Mouse (Mus musculus) adrenal gland, postnatal 25 days (tissue): ENCODE measurements around the gene Ap1m1. TPM values are rescaled to one million over a fixed set of nuclear protein-coding genes. Genes with fewer than 3 reads are reported as not detected.

ENCODE experiments used
- DNase-seq: peaks from one replicate; pipeline ENCODE4 v3.0.0; 2021; ENCODE audit warnings: mixed read lengths
- total RNA-seq: library from RNA; stranded (reverse); gene quantifications from 2 replicates; pipeline ENCODE4 v1.2.3, GENCODE M21; 2021

The Ap1m1 gene
- total RNA-seq, 1 experiment from 2014 or later: 68.8 TPM

DNA sequence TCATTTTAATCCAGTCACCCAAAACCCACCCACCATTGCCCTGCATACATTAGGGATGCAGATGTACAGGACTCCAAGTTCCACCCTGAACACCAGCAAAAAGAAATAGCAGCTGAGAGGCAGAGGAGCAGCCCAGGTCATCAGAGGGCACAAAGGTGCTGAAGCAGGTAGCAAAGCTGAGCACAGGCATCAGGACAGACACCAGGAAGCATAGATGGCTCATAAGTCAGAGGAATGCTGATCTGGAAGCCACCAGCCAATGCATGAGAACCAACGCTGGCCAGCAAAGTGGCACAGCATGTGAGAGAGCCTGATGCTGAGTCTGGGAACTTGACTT is 18.1 kb downstream of the Ap1m1 start:
- no peak for DNase-seq

DNA sequence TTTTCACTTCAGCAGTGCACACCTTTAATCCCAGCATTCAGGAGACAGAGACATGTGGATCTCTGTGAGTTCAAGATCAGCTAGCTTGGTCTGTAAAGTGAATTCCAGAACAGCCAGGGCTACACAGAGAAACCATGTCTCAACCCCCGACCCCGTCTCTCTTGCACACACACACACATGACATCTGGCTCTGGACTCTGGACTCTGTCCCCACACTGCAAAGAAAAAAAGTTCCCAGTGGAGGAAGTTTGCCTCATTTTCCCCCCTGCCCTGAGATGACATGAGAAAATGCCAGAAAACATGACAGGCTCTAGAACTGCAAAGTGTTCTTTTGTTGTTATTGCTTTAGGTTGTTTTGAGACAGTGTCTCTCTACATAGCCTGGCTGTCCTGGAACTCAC is 20.0 kb downstream of the Ap1m1 start:
- no peak for DNase-seq

DNA sequence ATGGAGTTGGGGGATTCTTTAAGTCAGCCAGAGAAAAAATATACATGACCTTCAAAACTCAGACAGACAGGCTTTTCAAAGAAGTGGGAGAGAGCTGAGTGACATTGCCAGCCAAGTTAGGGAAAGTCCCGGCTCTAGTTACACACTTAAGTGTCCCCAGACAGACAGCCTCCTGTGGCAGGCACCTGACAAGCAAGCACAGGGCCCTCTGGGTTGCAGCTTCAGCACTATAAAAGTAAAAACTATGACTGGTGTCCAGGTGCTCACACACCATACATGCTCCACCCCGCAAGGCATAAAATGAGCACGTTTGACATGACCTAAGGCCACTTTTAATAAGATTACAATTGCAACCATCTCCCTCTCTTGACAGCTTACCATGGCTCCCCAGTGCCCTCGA is 20.8 kb downstream of the Ap1m1 start:
- DNase-seq: no peak

DNA sequence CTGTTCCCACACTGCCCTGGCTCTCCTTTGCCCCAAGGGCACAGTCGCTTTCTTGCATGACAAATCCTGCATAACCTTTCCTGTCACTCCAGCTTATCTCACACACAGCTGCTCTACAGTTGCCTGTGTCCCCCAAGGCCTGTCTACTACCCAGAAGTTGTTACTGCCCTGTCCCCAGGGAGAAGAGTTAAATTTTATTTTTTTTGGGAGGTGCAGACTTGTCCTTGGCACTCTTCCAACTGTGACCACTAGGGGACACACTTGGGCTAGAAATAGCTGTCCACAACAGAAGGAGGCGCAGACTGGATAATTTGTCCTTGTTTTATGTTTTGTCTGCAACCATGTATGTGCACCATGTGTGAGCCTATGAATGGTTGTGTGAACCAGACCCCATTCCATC is 21.2 kb downstream of the Ap1m1 start:
- no peak for DNase-seq

DNA sequence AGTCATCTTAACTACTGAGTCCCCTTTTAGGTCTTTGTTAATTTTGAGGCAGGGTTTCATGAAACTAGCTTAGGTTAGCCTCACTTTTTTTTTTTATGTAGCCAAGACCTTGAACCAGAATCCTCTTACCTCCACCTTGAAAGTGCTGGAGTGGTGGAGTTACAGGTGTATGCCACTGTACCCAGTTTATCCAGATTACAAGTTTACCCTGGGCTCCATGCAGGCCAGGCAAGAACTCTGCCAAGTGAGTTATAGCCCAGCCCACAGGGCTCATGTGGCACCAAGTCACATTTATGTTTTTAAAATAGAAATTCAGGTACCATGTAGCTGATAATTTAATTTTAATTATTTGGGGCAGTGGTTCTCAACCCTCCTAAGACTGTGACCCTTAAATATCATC is 21.6 kb downstream of the Ap1m1 start:
- no peak for DNase-seq

DNA sequence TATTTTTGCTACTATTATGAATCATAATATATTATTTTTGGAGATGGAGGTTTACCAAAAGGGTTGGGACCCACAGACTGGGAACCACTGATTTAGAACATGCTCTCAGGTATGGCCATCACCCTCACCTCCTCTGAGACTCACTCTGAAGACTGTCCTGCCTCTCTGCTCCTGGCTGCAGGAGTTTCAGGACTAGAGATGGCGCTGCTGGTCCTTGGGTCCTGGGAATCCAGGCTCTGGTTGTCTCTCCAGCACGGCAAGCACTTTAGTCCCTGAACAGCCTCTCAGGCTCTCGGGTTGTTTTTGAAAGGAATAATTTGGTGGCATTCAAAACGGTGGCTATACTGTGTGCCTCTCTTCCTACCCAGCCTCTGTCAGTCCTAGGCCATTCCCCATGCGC is 22.1 kb downstream of the Ap1m1 start:
- DNase-seq: peak; percentile 39

DNA sequence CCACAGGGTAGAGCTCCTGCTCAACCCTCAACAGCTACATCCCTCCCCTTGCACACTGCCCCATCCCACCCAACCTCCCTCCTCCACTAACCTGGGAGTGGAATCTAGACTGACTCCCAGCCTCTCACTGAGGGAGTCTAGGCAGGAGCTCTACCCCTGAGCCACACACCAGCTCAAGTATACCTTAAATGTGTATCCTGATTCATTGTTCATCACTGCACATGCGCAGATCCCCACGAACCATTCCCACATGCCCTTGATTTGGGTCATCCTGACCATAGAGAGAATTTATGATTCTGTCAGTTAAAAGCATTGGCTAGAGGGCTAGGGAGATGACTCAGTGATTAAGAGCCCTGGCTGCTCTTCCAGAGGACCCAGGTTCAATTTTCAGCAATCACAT is 22.9 kb downstream of the Ap1m1 start:
- peak; percentile 69 for DNase-seq

DNA sequence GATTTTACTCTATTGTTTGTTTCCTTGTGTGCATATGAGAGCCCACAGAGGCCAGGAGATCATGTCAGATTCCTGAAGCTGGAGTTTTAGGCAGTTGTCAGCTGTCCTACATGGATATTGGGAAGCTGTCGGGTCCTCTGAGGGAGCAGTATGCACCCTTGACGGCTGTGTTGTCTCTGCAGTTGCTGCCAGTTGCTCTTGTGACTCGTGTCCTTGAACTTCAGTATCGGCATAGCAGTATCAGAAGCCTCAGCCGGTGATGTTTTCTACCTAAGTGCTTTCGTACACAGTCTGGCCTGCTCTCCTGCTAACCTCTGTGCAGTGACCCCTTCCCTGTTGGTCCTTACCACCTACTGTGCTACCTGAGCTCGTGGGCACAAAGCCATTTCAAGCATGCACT is 23.6 kb downstream of the Ap1m1 start:
- DNase-seq: peak; percentile 49

DNA sequence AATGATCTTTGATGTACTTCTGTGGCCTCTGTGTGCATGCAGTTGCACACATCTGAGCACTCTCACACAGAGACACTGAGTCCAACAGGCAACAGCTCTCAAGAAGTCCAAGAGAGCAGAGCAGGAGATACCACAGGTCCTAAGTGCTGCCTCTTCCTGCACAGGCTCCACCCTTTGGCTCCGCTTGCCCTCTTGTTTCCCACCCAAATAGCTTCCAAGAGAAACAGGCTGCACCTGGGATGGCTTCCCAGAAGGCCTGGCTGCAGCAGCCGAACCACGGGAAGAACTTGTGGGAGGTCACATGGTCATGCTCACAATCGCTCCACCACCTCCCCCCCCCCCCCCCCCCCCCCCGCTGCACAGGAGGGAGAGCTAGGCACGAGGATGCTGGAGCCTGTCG is 25.5 kb downstream of the Ap1m1 start:
- no peak for DNase-seq

DNA sequence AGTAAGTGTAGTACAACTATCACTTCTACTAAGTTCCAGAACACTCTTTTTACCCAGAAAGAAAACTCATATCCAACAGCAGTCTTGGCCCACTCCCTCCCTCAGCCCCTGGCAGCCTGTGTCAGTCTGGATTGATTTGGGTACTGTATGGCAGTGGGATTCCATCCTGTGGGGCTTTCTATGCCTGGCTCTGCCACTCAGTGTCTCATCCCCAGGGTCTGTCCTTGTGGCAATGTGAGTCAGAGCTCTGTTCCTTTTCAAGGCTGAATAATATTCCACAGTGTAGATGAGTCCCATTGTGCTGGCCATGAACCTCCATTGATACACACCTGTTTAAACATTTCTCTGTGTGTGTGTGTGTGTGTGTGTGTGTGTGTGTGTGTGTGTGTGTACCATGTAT is 26.9 kb downstream of the Ap1m1 start:
- no peak for DNase-seq

DNA sequence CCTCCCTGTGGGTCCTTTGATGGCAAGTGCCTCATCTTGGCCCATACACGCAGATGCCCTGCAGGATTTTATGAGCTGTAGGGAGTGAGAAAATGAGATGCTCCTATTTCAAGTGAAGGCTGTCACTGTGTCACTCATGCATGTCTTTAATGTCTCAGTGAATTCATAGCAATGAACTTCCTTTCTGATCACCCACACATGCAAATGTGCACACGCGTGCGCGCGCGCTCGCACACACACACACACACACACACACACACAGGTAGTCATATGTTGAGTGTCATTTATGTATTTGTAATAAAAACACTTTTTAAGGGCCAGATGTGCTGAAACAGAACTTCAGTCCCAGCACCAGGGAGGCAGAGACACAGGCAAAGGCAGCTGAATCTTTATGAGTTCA is 27.3 kb downstream of the Ap1m1 start:
- DNase-seq: no peak

DNA sequence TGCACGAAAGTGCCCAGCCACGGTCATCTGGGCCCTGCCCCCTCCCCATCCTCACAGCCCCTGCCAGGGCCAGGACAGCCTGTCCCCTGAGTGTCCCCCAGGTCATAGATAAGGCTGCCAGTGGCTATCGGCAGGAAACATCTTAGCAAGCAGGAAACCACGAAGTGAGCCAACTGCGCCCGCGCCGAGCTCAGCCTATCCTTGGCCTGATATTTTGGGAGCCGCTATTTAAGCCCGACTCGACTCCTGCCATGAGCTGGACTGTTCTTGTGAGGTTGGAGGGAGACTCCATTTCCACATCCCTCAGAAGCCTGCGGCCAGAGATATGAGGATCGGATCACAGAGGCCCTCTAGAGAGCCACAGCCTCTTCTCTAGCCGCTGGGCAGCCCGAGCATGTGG is 28.5 kb downstream of the Ap1m1 start:
- DNase-seq: peak; percentile 50

DNA sequence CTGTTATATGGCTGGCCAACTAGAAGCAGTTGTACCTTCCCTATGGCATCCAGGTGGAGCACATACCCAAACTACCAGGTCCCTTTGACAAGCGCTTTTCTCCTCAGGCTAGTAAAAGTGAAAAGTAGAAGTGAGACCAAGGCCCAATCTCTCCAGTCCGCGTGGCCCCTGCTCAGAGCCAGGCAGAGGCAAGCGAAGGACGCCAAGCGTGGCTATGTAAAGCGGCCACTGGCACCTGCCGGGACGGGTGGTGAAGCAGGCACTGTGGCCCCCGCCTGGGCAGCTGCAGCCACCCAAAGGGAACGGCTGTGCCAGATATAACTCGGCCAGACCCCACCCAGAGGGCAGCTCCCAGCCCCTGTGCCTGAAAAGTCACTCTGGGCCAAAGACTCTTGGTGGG is 30.8 kb downstream of the Ap1m1 start:
- no peak for DNase-seq

DNA sequence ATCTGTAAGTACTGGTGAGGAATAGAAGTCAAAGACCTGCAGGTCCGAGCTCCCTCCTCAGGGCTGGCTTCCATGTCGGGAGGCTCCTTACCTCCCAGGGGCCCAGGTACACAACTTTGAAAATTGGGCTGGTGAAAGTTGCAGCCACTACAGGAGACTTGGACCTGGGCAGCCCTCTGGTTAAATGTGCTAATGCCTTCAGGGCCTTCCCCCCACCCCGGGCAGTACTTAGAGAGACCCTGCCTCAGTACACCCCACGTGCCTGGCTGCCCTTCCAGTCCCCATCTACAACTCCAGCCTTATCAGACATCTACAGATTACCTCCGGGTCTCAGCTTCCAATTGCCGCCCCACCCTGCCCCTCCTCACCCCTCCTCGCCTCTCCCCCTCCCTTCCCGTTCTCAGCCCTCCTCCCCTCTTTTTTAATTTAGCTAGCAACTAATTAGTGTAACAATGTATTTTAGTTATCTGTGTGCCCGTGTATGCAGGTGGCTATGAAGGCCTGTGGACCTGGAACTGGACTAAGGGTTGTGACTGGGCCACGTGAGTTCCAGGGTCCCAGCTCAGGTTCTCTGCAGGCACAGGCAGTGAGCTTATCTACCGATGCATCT is 31.3 kb downstream of the Ap1m1 start:
- DNase-seq: no peak

DNA sequence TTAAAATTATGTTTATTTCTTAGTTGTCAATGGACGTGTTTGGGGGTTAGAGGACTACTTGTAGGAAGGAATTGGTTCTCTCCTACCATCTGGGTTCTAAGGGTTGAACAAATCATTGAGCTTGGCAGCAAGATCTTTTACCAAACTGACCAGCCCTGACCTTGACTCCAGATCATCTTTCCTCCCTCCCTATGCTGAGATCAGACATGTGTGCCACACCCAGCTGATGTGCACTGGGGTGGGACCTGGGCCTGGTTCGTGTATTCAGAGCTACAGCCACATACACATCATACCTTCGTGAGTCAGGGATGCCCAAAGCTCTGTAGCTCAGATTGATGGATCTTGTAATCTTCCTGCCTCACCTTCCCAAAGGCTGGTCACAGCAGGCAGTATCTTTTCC is 31.9 kb downstream of the Ap1m1 start:
- DNase-seq: no peak

DNA sequence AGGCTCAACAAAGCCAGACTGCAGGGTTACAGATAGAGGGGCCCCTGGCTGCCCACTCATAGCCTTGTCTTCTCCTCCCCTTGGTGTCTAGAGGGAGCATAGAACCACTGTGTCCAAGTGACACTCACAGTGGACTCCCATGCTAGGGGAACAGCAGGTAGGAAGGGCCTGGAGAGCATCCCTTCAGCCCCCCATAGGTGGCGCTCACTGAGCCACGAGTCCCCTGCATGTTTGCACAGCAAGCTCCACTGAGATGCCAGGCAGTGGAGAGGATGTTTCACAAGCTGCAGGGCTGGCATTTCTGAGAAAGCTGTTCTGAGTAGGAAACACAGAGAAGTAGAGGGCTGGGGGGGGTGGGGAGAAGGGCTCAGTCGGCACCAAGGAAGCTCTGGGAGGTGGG is 32.5 kb downstream of the Ap1m1 start:
- DNase-seq: peak; percentile 72

DNA sequence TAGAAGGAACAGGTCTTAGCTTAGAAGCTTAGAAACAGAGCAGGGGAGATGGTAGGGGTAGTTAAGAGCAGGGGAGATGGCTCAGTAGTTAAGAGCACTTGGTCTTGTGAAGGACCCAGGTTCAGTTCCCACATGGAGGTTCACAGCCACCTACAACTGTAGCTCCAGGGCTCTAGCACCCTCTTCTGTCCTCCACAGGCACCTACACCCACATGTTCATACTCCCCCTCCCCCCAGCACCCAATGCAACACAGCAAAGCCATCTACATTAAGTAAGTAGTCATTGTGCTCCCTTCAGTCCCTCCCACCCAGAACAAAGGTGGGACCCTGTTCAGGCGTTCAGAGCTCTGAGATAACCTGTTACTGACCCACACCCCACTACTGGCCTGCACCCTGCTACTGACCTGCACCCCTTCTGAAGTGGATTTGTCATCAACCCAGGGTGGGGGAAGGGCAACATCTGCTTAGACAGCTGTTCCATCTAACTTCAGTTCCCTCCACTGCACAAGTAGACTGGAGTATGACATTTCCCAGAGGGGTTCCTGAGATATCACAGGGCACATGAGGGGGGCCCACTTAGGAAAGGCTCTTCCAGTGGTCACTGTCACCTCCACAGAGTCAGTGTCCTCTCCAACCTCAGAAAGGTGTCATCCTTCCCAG is 33.4 kb downstream of the Ap1m1 start:
- DNase-seq: no peak

DNA sequence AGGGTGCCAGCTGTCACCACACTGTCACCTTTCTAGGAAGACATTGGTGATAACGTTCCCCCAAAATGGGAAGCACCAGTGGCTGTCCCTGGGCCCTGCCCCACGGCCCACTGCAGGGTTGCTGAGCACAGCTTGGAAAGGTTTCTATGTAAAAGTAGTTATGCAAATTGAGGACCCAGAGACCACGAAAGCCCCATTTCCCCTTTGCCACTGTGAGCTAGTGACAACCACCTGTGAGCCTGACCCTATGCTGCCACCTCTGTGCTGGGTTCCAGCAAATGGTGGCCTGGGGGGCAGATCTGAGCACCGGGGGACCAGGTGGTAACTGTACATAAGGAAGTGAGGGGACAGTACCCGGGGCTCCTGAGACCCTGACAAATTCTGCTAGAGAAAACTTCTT is 34.0 kb downstream of the Ap1m1 start:
- DNase-seq: no peak

DNA sequence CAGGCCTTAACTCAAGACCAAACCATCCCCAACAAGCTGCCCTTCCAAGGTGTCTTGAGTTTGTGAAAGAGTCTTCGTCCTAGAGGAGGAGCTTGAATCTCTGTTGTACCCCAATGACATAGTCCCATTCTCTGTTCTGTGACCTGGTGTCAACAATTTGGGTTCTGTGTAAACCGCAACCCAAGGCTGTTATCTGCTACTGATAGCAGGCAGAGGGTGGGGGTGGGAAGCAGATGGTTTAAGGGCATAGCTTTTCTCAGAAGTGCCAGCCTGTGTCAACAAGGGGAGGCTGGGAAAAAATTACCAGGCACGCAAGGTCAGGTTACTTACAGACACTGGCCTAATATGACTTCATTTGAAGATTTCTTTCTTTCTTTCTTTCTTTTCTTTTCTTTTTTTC is 37.4 kb downstream of the Ap1m1 start:
- no peak for DNase-seq

DNA sequence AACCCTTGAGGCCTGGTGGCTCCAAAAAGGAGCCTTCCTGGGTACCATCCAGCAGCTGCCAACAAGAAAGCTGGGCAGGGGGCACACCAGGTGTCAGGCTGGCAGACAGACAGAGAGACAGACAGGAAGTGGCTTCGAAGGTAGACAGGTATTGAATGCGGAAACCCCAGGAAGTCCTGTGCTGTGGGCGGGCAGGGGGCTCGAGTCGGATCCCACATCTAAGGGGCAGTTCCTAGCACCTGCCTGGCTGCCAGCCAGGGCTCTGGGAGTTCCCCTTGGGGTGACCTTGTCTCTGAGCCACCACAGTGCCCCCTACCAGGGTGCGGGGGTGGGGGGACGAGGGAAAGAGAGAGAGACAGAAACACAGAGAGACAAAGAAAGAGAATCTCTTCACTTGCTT is 39.3 kb downstream of the Ap1m1 start:
- no peak for DNase-seq

DNA sequence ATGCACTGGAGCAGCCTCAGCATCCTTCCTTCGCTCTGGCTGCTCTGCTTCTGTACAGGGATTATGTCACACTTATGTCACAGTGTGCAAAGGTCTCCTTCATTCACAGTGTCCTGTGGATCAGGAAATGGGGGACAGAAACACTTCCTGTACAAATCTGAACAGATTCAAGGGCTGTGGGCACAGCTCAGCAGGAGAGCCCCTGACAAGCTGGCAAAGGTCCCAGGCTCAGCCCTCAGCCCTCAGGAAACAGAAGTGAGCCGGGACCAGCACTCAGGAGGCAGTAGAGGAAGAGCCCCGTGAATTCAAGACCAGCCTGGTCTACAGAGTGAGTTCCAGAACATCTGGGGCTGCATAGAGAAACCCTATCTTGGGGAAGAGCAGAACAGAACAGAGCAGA is 41.8 kb downstream of the Ap1m1 start:
- peak; percentile 43 for DNase-seq

DNA sequence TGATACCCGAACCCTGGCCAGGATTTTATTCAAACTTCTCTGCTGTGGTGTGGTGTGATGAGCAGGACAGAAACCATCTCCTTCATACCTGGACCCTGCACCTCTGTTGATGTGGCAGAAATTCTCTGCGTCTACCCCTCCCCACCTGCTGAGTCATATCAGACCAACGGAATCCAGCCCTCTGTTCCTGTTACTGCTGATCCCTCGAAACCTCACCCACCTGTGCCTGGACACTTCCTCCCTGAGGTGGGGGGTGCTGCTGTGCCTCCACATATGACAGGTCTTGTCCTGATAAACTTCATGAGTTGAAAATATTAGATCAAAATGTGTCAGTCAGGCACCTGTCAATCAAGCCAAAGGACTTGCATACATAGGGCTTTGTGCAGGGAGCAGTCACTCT is 45.5 kb downstream of the Ap1m1 start:
- no peak for DNase-seq

DNA sequence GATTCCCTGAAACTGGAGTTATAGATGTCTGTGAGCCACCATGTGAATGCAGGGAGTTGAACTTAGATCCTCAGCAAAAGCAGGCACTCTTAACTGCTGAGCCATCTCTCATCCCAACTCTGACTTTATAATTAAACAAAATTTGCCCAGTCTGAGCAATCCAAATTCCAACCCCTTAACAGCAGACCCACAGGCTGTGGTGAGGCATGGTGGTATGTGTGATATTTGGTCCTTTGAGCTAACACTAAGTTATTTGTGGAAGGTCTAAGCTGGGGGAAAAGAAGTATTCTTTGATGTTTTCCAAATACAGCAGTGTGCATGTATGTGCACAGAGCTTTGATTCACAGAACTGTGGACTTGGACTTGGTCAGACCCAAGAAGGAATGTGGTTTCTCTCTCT is 49.2 kb downstream of the Ap1m1 start:
- no peak for DNase-seq

DNA sequence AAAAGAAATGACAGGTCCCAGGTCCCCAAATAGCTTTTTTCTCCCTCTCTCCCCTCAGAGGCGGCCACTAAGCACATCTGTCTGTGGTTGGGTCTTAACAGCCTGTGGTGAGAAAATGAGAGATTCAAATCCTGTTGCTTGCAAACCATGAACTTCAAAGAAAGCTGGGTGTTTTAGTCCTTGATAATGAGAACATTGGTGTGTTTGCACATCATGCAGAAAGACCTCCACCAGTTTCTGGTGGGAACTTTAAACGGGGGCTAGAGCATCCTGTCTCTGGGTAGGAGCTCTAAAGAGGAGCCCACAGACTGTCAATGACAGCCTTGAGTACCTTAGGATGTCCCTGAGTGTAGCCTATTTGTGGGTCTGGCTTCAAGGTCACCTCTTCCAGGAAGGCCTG is 51.3 kb downstream of the Ap1m1 start:
- no peak for DNase-seq

DNA sequence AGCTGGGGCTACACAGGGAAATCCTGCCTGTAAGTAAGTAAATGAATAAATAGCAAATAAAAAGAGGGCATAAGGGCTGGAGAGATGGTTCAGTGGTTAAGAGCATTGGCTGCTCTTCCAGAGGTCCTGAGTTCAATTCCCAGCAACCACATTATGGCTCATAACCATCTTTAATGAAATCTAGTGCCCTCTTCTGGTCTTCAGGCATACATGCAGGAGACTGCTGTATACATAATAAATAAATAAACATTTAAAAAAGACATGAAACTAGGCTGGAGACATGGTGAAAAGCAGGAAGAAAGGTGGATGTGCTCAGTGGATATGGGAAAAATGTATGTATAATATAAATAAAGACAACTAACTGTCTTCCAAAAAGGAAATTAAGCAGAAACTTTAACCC is 53.5 kb downstream of the Ap1m1 start:
- no peak for DNase-seq
